Mouse (Mus musculus): ENCODE results near the gene 2310009B15Rik.

The 2310009B15Rik gene

GRCm38 (mm10) chr1:138856101-138856950 is at the start of gene 2310009B15Rik:
2310009B15Rik (minus strand) TSS chr1:138856852.
- peak; percentile 87 to 88 for DNase-seq

GRCm38 (mm10) chr1:138906256-138906655 is 49.6 kb upstream of the 2310009B15Rik start:
- no peak for DNase-seq

GRCm38 (mm10) chr1:138905092-138905765 is 48.6 kb upstream of the 2310009B15Rik start:
- no peak for DNase-seq

GRCm38 (mm10) chr1:138903894-138904293 is 47.2 kb upstream of the 2310009B15Rik start:
- no peak for DNase-seq

GRCm38 (mm10) chr1:138901431-138902117 is 44.9 kb upstream of the 2310009B15Rik start:
- no peak for DNase-seq

GRCm38 (mm10) chr1:138896088-138896487 is 39.4 kb upstream of the 2310009B15Rik start:
- DNase-seq = no peak

- no peak for DNase-seq
Measured at GRCm38 (mm10) chr1:138877470-138878254, 21.0 kb upstream of the 2310009B15Rik start.

- DNase-seq = no peak
Measured at GRCm38 (mm10) chr1:138876371-138877045, 19.9 kb upstream of the 2310009B15Rik start.

- no peak for DNase-seq
Measured at GRCm38 (mm10) chr1:138850823-138851222, 5.8 kb downstream of the 2310009B15Rik start.

- DNase-seq = no peak
Measured at GRCm38 (mm10) chr1:138850161-138850539, 6.5 kb downstream of the 2310009B15Rik start.

- DNase-seq = no peak
Measured at GRCm38 (mm10) chr1:138849531-138850160, 7.0 kb downstream of the 2310009B15Rik start.

- peak in 1 of 2 experiments; percentile 48 for DNase-seq
Measured at GRCm38 (mm10) chr1:138848511-138849109, 8.0 kb downstream of the 2310009B15Rik start, which contains the start of gene Lhx9. Lhx9 (minus strand) TSS chr1:138848577.

GRCm38 (mm10) chr1:138848026-138848425 is 8.6 kb downstream of the 2310009B15Rik start:
- no peak for DNase-seq

- no peak for DNase-seq
Measured at GRCm38 (mm10) chr1:138847146-138847545, 9.5 kb downstream of the 2310009B15Rik start.

- DNase-seq = no peak
Measured at GRCm38 (mm10) chr1:138846581-138846980, 10.1 kb downstream of the 2310009B15Rik start.

GRCm38 (mm10) chr1:138846131-138846530 is 10.5 kb downstream of the 2310009B15Rik start:
- no peak for DNase-seq

GRCm38 (mm10) chr1:138845481-138845880 is 11.2 kb downstream of the 2310009B15Rik start:
- no peak for DNase-seq

- DNase-seq = no peak
Measured at GRCm38 (mm10) chr1:138844166-138844565, 12.5 kb downstream of the 2310009B15Rik start.

- no peak for DNase-seq
Measured at GRCm38 (mm10) chr1:138843361-138844091, 13.1 kb downstream of the 2310009B15Rik start.

- DNase-seq = no peak
Measured at GRCm38 (mm10) chr1:138842756-138843155, 13.9 kb downstream of the 2310009B15Rik start.

Data from lung, postnatal 4 days (tissue).